Mouse (Mus musculus): ENCODE results near the gene Hoxd11. TPM values are rescaled to one million over a fixed set of nuclear protein-coding genes. Genes with fewer than 3 reads are reported as not detected.

Gene Hoxd11
- polyA plus RNA-seq, 1 experiment from 2014 or later, result not detected

GRCm38 (mm10) chr2:74713239-74714150 lies 34.1 kb downstream of the Hoxd11 start:
- no peak overlapping the region for H3K4me3 ChIP-seq (replicated peaks)
- H3K9ac ChIP-seq (replicated peaks), result no peak overlapping the region
- no peak for ATAC-seq
- no peaks in the 10 kb centered on the region for H3K9me3 ChIP-seq
- H3K27me3 ChIP-seq, result peaks cover 100% of the 10 kb centered on the region
- H3K27ac ChIP-seq, result no peak overlapping the region
- H3K36me3 ChIP-seq, result no peaks in the 10 kb centered on the region
- H3K4me1 ChIP-seq (replicated peaks), result peaks cover 6% of the 10 kb centered on the region
- WGBS, result 3% methylated on average over 19 of the region's 19 CpGs
- no peak overlapping the region for H3K4me2 ChIP-seq (replicated peaks)

GRCm38 (mm10) chr2:74714156-74714789 lies 34.9 kb downstream of the Hoxd11 start:
- Histone ChIP-seq H3K4me2 (replicated peaks) (no peak overlapping the region), H3K4me3 (replicated peaks) (no peak overlapping the region)
- WGBS, result 3% methylated on average over 18 of the region's 18 CpGs

GRCm38 (mm10) chr2:74714881-74715280 lies 35.5 kb downstream of the Hoxd11 start:
- ATAC-seq, result no peak
- H3K9ac ChIP-seq (replicated peaks), result no peak overlapping the region
- H3K27me3 ChIP-seq, result peaks cover 100% of the 10 kb centered on the region
- no peaks in the 10 kb centered on the region for H3K36me3 ChIP-seq
- no peak overlapping the region for H3K27ac ChIP-seq
- H3K4me2 ChIP-seq (replicated peaks), result no peak overlapping the region
- H3K4me1 ChIP-seq (replicated peaks), result peaks cover 6% of the 10 kb centered on the region
- WGBS, result under 1% methylated on average over 14 of the region's 14 CpGs
- no peaks in the 10 kb centered on the region for H3K9me3 ChIP-seq
- H3K4me3 ChIP-seq (replicated peaks), result no peak overlapping the region

More at GRCm38 (mm10) chr2:74714156-74714789, 34.9 kb downstream of the Hoxd11 start:
- Histone ChIP-seq H3K27me3 (peaks cover 100% of the 10 kb centered on the region), H3K9me3 (no peaks in the 10 kb centered on the region), H3K4me1 (replicated peaks) (peaks cover 6% of the 10 kb centered on the region), H3K9ac (replicated peaks) (no peak overlapping the region), H3K27ac (no peak overlapping the region), H3K36me3 (no peaks in the 10 kb centered on the region)
- ATAC-seq, result no peak

- no peak overlapping the region for H3K9ac ChIP-seq (replicated peaks)
- peak; percentile 73 for ATAC-seq
- H3K27ac ChIP-seq, result no peak overlapping the region
- no peaks in the 10 kb centered on the region for H3K9me3 ChIP-seq
- peak overlapping the region; percentile 47 for H3K4me2 ChIP-seq (replicated peaks)
- peaks cover 100% of the 10 kb centered on the region for H3K27me3 ChIP-seq
- 3% methylated on average over 26 of the region's 26 CpGs for WGBS
- H3K4me3 ChIP-seq (replicated peaks), result peak overlapping the region; percentile 23
- peaks cover 6% of the 10 kb centered on the region for H3K4me1 ChIP-seq (replicated peaks)
- no peaks in the 10 kb centered on the region for H3K36me3 ChIP-seq
Observed at GRCm38 (mm10) chr2:74715504-74716241, 36.3 kb downstream of the Hoxd11 start.

- H3K4me1 ChIP-seq (replicated peaks), result no peaks in the 10 kb centered on the region
- H3K36me3 ChIP-seq, result no peaks in the 10 kb centered on the region
- H3K4me2 ChIP-seq (replicated peaks), result no peak overlapping the region
- no peak overlapping the region for H3K4me3 ChIP-seq (replicated peaks)
- peaks cover 100% of the 10 kb centered on the region for H3K27me3 ChIP-seq
- WGBS, result 4% methylated on average over 2 of the region's 2 CpGs
- no peak overlapping the region for H3K9ac ChIP-seq (replicated peaks)
- no peak for ATAC-seq
- H3K9me3 ChIP-seq, result no peaks in the 10 kb centered on the region
- no peak overlapping the region for H3K27ac ChIP-seq
Observed at GRCm38 (mm10) chr2:74720384-74720783, 41.0 kb downstream of the Hoxd11 start.

- H3K27ac ChIP-seq, result no peak overlapping the region
- WGBS, result under 1% methylated on average over 5 of the region's 5 CpGs
- no peak for ATAC-seq
Observed at GRCm38 (mm10) chr2:74720955-74721491, 41.7 kb downstream of the Hoxd11 start.

GRCm38 (mm10) chr2:74721882-74722281 lies 42.5 kb downstream of the Hoxd11 start:
- Histone ChIP-seq H3K27ac (no peak overlapping the region), H3K4me1 (replicated peaks) (no peaks in the 10 kb centered on the region), H3K9me3 (no peaks in the 10 kb centered on the region), H3K36me3 (no peaks in the 10 kb centered on the region), H3K4me3 (replicated peaks) (no peak overlapping the region), H3K27me3 (peaks cover 100% of the 10 kb centered on the region), H3K9ac (replicated peaks) (no peak overlapping the region), H3K4me2 (replicated peaks) (no peak overlapping the region)
- 3% methylated on average over 6 of the region's 6 CpGs for WGBS
- no peak for ATAC-seq

More at GRCm38 (mm10) chr2:74720955-74721491, 41.7 kb downstream of the Hoxd11 start:
- no peak overlapping the region for H3K4me2 ChIP-seq (replicated peaks)
- no peaks in the 10 kb centered on the region for H3K4me1 ChIP-seq (replicated peaks)
- peaks cover 100% of the 10 kb centered on the region for H3K27me3 ChIP-seq
- no peaks in the 10 kb centered on the region for H3K9me3 ChIP-seq
- H3K9ac ChIP-seq (replicated peaks), result no peak overlapping the region
- no peak overlapping the region for H3K4me3 ChIP-seq (replicated peaks)
- no peaks in the 10 kb centered on the region for H3K36me3 ChIP-seq

GRCm38 (mm10) chr2:74722949-74723348 lies 43.6 kb downstream of the Hoxd11 start:
- Histone ChIP-seq H3K4me3 (replicated peaks) (no peak overlapping the region), H3K4me2 (replicated peaks) (no peak overlapping the region), H3K9me3 (no peaks in the 10 kb centered on the region), H3K27me3 (peaks cover 100% of the 10 kb centered on the region), H3K36me3 (no peaks in the 10 kb centered on the region), H3K27ac (no peak overlapping the region), H3K9ac (replicated peaks) (no peak overlapping the region), H3K4me1 (replicated peaks) (peaks cover 6% of the 10 kb centered on the region)
- 3% methylated on average over 8 of the region's 8 CpGs for WGBS
- no peak for ATAC-seq

- Histone ChIP-seq H3K4me2 (replicated peaks) (no peak overlapping the region), H3K27me3 (peaks cover 100% of the 10 kb centered on the region), H3K36me3 (no peaks in the 10 kb centered on the region), H3K9ac (replicated peaks) (no peak overlapping the region), H3K9me3 (no peaks in the 10 kb centered on the region), H3K27ac (no peak overlapping the region), H3K4me1 (replicated peaks) (peaks cover 6% of the 10 kb centered on the region), H3K4me3 (replicated peaks) (no peak overlapping the region)
- ATAC-seq, result no peak
- 5% methylated on average over 7 of the region's 7 CpGs for WGBS
Observed at GRCm38 (mm10) chr2:74724244-74725015, 45.1 kb downstream of the Hoxd11 start.

GRCm38 (mm10) chr2:74725171-74725570 lies 45.8 kb downstream of the Hoxd11 start:
- Histone ChIP-seq H3K4me1 (replicated peaks) (peaks cover 6% of the 10 kb centered on the region), H3K9me3 (no peaks in the 10 kb centered on the region), H3K27ac (no peak overlapping the region), H3K4me2 (replicated peaks) (no peak overlapping the region), H3K4me3 (replicated peaks) (no peak overlapping the region), H3K27me3 (peaks cover 99% of the 10 kb centered on the region), H3K9ac (replicated peaks) (no peak overlapping the region), H3K36me3 (no peaks in the 10 kb centered on the region)
- WGBS, result 1% methylated on average over 17 of the region's 17 CpGs
- no peak for ATAC-seq

GRCm38 (mm10) chr2:74726551-74726950 lies 47.2 kb downstream of the Hoxd11 start, which contains the start of gene Gm28230:
Gm28230 (plus strand) TSS chr2:74726728.
- Histone ChIP-seq H3K27ac (no peak within 1 kb of the TSS), H3K4me1 (replicated peaks) (peaks cover 6% of the 10 kb centered on the region), H3K27me3 (peaks cover 99% of the 10 kb centered on the region), H3K9ac (replicated peaks) (no peak within 1 kb of the TSS), H3K36me3 (no peaks in the 10 kb centered on the region), H3K4me2 (replicated peaks) (peak within 1 kb of the TSS; percentile 26; the same call in 1 of the 2 replicates), H3K9me3 (no peaks in the 10 kb centered on the region), H3K4me3 (replicated peaks) (peak within 1 kb of the TSS; percentile 14; the same call in 1 of the 2 replicates)
- 5% methylated on average over 5 of the region's 5 CpGs for WGBS
- no peak for ATAC-seq

Measured in midbrain, embryonic 13.5 days (tissue).